Mouse (Mus musculus) G1E (cell line): Measurements from ENCODE around the gene Calcoco2.
A peak's percentile ranks its signal among the peaks of the same experiment; 100 is the strongest.

Experiments used
- CTCF ChIP-seq: IDR thresholded peaks from 2 replicates; pipeline ENCODE4 v1.5.1; 2012; ENCODE audit warnings: low read depth, low read length, inconsistent platforms, mixed read lengths
- TAL1 ChIP-seq: conservative IDR thresholded peaks from 2 replicates; pipeline ENCODE4 v1.6.1; 2012; ENCODE audit warnings: low read depth, low read length, inconsistent platforms, mixed read lengths

DNA sequence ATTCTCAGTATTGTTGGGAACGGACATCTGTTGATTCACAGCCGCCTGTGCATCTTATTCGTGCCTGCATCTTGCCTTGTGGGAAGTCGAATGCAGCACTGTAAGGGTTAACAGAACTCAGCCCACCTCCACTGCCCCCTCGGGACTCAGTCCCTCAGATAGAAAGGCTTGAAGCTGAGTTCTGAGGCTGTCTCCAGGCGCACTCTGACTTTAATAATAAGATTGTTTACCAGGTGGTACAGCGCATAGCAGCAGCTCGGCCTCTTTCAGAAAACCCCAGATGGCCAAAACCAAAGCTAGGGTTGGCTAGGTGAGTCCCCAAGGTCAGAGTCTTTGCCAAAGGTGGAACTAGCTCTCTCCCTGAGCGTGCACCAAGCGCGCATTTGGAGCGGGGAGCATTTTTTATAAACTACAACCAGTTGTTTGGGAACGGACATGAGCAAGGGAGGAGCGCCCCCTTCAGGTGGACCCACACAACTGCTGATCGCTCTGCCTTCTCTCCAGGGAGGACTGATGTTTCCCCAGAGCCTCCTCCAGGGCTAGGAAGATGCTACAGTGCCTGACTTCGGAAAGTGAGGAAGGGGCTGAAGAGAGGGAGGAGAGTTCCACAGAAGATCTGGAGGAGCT, 21.6 kb upstream of the Calcoco2 start, which contains the start of gene Ttll6:
- TF ChIP-seq CTCF, result peak; percentile 88
- no peak for TF ChIP-seq TAL1
